Mouse (Mus musculus): ENCODE data around the gene Pnkp. TPM values are rescaled to one million over a fixed set of nuclear protein-coding genes. Genes with fewer than 3 reads are reported as not detected.
A peak's percentile ranks its signal among the peaks of the same experiment; 100 is the strongest.

Pnkp gene
- total RNA-seq, 2 experiments from 2014 or later = 19.6 to 19.9 TPM

- DNase-seq = no peak
These were observed 28.2 kb upstream of the Pnkp start for GRCm38 (mm10) chr7:44828706-44829105.

GRCm38 (mm10) chr7:44832763-44833162 lies 24.2 kb upstream of the Pnkp start:
- no peak for DNase-seq

GRCm38 (mm10) chr7:44835373-44836015 lies 21.4 kb upstream of the Pnkp start:
- DNase-seq = no peak

- no peak for DNase-seq
These were observed 20.9 kb upstream of the Pnkp start for GRCm38 (mm10) chr7:44836016-44836404.

GRCm38 (mm10) chr7:44836423-44837053 lies 20.4 kb upstream of the Pnkp start:
- DNase-seq = no peak

GRCm38 (mm10) chr7:44838073-44838472 lies 18.9 kb upstream of the Pnkp start:
- DNase-seq = no peak

- no peak for DNase-seq
These were observed 17.8 kb upstream of the Pnkp start for GRCm38 (mm10) chr7:44839171-44839490.

- peak; percentile 62 for DNase-seq
These were observed 17.3 kb upstream of the Pnkp start for GRCm38 (mm10) chr7:44839491-44840191.

- DNase-seq = no peak
These were observed 16.5 kb upstream of the Pnkp start for GRCm38 (mm10) chr7:44840426-44840825.

GRCm38 (mm10) chr7:44841825-44842463 lies 15.0 kb upstream of the Pnkp start:
- no peak for DNase-seq

GRCm38 (mm10) chr7:44845006-44845405 lies 11.9 kb upstream of the Pnkp start:
- DNase-seq = no peak

- DNase-seq = no peak
These were observed 10.1 kb upstream of the Pnkp start for GRCm38 (mm10) chr7:44846804-44847203.

GRCm38 (mm10) chr7:44847772-44848171 lies 9.2 kb upstream of the Pnkp start:
- no peak for DNase-seq

GRCm38 (mm10) chr7:44848561-44849415 lies 8.2 kb upstream of the Pnkp start, which contains the start of the genes Akt1s1 and Tbc1d17:
Gene Akt1s1 (plus strand): TSS chr7:44848991.
Gene Tbc1d17 (minus strand): TSS chr7:44849079.
- peak; percentile 99 for DNase-seq

GRCm38 (mm10) chr7:44849416-44850111 lies 7.4 kb upstream of the Pnkp start:
- peak; percentile 93 for DNase-seq

- DNase-seq = peak; percentile 82
These were observed 6.8 kb upstream of the Pnkp start for GRCm38 (mm10) chr7:44850146-44850545.

- no peak for DNase-seq
These were observed 5.9 kb upstream of the Pnkp start for GRCm38 (mm10) chr7:44850789-44851624.

GRCm38 (mm10) chr7:44851625-44852234 lies 5.2 kb upstream of the Pnkp start:
- no peak for DNase-seq

- no peak for DNase-seq
These were observed 4.5 kb upstream of the Pnkp start for GRCm38 (mm10) chr7:44852259-44853027.
